Mouse (Mus musculus): ENCODE data around the gene Prkaca. TPM values are rescaled to one million over a fixed set of nuclear protein-coding genes. Genes with fewer than 3 reads are reported as not detected.
"Not testable (repeated sequence)": the region's sequence is repeated elsewhere in the genome, so short reads cannot be mapped to it uniquely, and the experiment has no call there.

Prkaca gene
- total RNA-seq, 2 experiments from 2014 or later: 261 to 268 TPM

GRCm38 (mm10) chr8:83973161-83974031 is 603 bp downstream of the Prkaca start:
- DNase-seq (ENCODE audit: low spot score in 2 of 2): no peak

GRCm38 (mm10) chr8:83974521-83974920 is 1.7 kb downstream of the Prkaca start:
- DNase-seq (ENCODE audit: low spot score in 2 of 2): no peak

GRCm38 (mm10) chr8:83976101-83976630 is 3.4 kb downstream of the Prkaca start:
- no peak for DNase-seq (ENCODE audit: low spot score in 2 of 2)

- no peak for DNase-seq (ENCODE audit: low spot score in 2 of 2)
Measured at GRCm38 (mm10) chr8:83976779-83977350, 4.1 kb downstream of the Prkaca start.

GRCm38 (mm10) chr8:83977646-83978045 is 4.9 kb downstream of the Prkaca start:
- no peak for DNase-seq (ENCODE audit: low spot score in 2 of 2)

GRCm38 (mm10) chr8:83978200-83978599 is 5.4 kb downstream of the Prkaca start:
- DNase-seq (ENCODE audit: low spot score in 2 of 2): no peak

GRCm38 (mm10) chr8:83980250-83980649 is 7.5 kb downstream of the Prkaca start:
- DNase-seq (ENCODE audit: low spot score in 2 of 2): no peak

GRCm38 (mm10) chr8:83980845-83981244 is 8.1 kb downstream of the Prkaca start:
- DNase-seq (ENCODE audit: low spot score in 2 of 2): no peak

GRCm38 (mm10) chr8:83981533-83981932 is 8.7 kb downstream of the Prkaca start:
- DNase-seq (ENCODE audit: low spot score in 2 of 2): no peak

- no peak for DNase-seq (ENCODE audit: low spot score in 2 of 2)
Measured at GRCm38 (mm10) chr8:83982449-83982848, 9.7 kb downstream of the Prkaca start.

- not testable (repeated sequence) for DNase-seq (ENCODE audit: low spot score in 2 of 2)
Measured at GRCm38 (mm10) chr8:83983222-83983621, 10.4 kb downstream of the Prkaca start.

GRCm38 (mm10) chr8:83989243-83989642 is 16.4 kb downstream of the Prkaca start:
- no peak for DNase-seq (ENCODE audit: low spot score in 2 of 2)

- no peak for DNase-seq (ENCODE audit: low spot score in 2 of 2)
Measured at GRCm38 (mm10) chr8:83990170-83990569, 17.4 kb downstream of the Prkaca start.

GRCm38 (mm10) chr8:83992488-83992887 is 19.7 kb downstream of the Prkaca start:
- DNase-seq (ENCODE audit: low spot score in 2 of 2): no peak

GRCm38 (mm10) chr8:83994030-83994429 is 21.2 kb downstream of the Prkaca start:
- DNase-seq (ENCODE audit: low spot score in 2 of 2): no peak

GRCm38 (mm10) chr8:83995973-83996372 is 23.2 kb downstream of the Prkaca start:
- no peak for DNase-seq (ENCODE audit: low spot score in 2 of 2)

- peak; percentile 66 to 78 for DNase-seq (ENCODE audit: low spot score in 2 of 2)
Measured at GRCm38 (mm10) chr8:83996567-83997505, 24.0 kb downstream of the Prkaca start.

GRCm38 (mm10) chr8:83997511-83998141 is 24.8 kb downstream of the Prkaca start, which contains the start of gene Samd1:
Gene Samd1, plus strand, starts transcription at chr8:83997672.
- peak in 1 of 2 experiments; percentile 52 for DNase-seq (ENCODE audit: low spot score in 2 of 2)

GRCm38 (mm10) chr8:83998231-83999056 is 25.7 kb downstream of the Prkaca start:
- DNase-seq (ENCODE audit: low spot score in 2 of 2): peak; percentile 54 to 68
